Mouse (Mus musculus) thymus, adult 2 months (tissue): ENCODE results near the gene Gm20538.

Source experiments
- CTCF ChIP-seq: fragments of 200-500 bp; IDR thresholded peaks from 2 replicates; pipeline ENCODE4 v1.5.1; 2012; ENCODE audit warnings: mild to moderate bottlenecking, control low read depth, low read length, moderate library complexity, borderline replicate concordance; ENCODE audit not compliant: control insufficient read depth, poor library complexity, insufficient read depth; ENCODE audit errors: extremely low read depth
- POLR2A ChIP-seq: fragments of 200-500 bp; IDR thresholded peaks from 2 replicates; pipeline ENCODE4 v1.6.1; 2012; ENCODE audit warnings: mild to moderate bottlenecking, low read length, control low read depth, moderate library complexity; ENCODE audit not compliant: control insufficient read depth, poor library complexity, insufficient read depth; ENCODE audit errors: extremely low read depth

GRCm38 (mm10) chr19:44554861-44555590, 2.4 kb upstream of the Gm20538 start, which contains the start of gene Ndufb8:
- TF ChIP-seq CTCF (no peak), POLR2A (peak; percentile 68; the same call in 1 of the 2 replicates)
